Mouse (Mus musculus): Measurements from ENCODE around the gene Ece2. TPM values are rescaled to one million over a fixed set of nuclear protein-coding genes. Genes with fewer than 3 reads are reported as not detected.

The Ece2 gene
- polyA plus RNA-seq, 1 experiment from 2014 or later: 8.5 TPM

DNA sequence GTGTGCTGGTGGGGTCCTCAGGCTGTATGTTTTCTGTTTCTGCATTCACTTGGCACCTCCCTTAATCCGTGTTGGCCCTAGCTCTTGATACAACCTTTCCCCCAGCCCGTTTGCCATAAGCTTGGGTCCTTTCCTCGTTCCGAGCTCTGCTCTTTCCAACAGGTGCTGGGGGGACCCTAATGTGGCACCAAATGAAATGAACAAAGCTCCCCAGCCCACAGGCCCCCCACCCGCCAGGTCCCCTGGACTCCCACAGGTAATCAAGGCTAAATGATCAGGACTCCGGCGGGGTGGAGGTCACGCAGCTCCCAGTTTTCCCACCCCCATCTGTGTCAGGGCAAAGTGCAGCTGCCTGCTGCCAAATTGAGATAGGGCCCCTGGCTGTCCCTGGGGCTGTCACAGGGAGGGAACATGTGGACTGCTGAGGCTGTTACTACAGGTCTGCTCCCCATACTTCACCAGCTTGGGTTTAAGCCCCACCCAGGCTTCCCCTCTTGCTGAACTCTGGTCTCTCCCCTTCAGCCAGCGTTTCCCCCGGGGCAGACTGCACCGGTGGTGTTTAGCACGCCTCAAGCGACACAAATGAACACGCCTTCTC, 44.2 kb downstream of the Ece2 start:
- ATAC-seq (ENCODE audit: low FRiP score): no peak
- peak overlapping the region; percentile 88 for H3K4me3 ChIP-seq (replicated peaks)
- peaks cover 38% of the 10 kb centered on the region for H3K36me3 ChIP-seq (replicated peaks)
- H3K4me2 ChIP-seq: peak overlapping the region; percentile 99
- H3K9me3 ChIP-seq: no peaks in the 10 kb centered on the region
- peaks cover 22% of the 10 kb centered on the region for H3K4me1 ChIP-seq
- H3K9ac ChIP-seq: peak overlapping the region; percentile 97
- peak overlapping the region; percentile 95; the same call in 1 of the 2 replicates for H3K27ac ChIP-seq
- H3K27me3 ChIP-seq: no peaks in the 10 kb centered on the region
- 11% methylated on average over 14 of the region's 14 CpGs for WGBS

GRCm38 (mm10) chr16:20675213-20675612, 45.6 kb downstream of the Ece2 start:
- no peak for ATAC-seq (ENCODE audit: low FRiP score)
- Histone ChIP-seq H3K4me2 (0 out of 2 replicates have a peak overlapping the region, but pooled peaks have one; percentile 99), H3K27me3 (no peaks in the 10 kb centered on the region), H3K36me3 (replicated peaks) (peaks cover 52% of the 10 kb centered on the region), H3K9me3 (no peaks in the 10 kb centered on the region), H3K27ac (no peak overlapping the region), H3K4me3 (replicated peaks) (no peak overlapping the region), H3K4me1 (peaks cover 22% of the 10 kb centered on the region), H3K9ac (no peak overlapping the region)
- WGBS: 92% methylated on average over 6 of the region's 6 CpGs

- no peak for ATAC-seq (ENCODE audit: low FRiP score)
- H3K36me3 ChIP-seq (replicated peaks): peaks cover 67% of the 10 kb centered on the region
- H3K4me1 ChIP-seq: peaks cover 22% of the 10 kb centered on the region
- no peak overlapping the region for H3K27ac ChIP-seq
- no peak overlapping the region for H3K9ac ChIP-seq
- H3K4me2 ChIP-seq: no peak overlapping the region
- WGBS: 91% methylated on average over 4 of the region's 4 CpGs
- H3K9me3 ChIP-seq: no peaks in the 10 kb centered on the region
- H3K27me3 ChIP-seq: no peaks in the 10 kb centered on the region
- H3K4me3 ChIP-seq (replicated peaks): no peak overlapping the region
Observed at GRCm38 (mm10) chr16:20676702-20677101, 47.1 kb downstream of the Ece2 start.

DNA sequence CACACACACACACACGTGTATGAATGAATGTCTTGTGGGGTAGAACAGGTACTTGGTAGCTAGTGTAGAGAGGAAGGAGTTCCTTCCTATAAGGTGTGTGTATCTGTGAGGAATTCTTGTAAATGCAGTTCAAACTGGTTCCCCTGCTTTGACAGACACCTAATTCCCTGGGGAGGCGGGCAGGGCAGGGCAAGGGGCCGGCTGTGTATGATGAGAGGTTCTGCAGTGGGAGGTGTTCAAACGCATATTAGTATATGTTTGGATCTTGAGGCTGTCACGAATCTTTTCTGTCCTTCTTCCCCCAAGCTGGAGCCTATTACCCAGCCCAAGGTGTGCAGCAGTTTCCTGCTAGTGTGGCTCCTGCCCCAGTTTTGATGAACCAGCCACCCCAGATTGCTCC, 47.8 kb downstream of the Ece2 start:
- Histone ChIP-seq H3K4me3 (replicated peaks) (no peak overlapping the region), H3K9ac (no peak overlapping the region), H3K27me3 (no peaks in the 10 kb centered on the region), H3K9me3 (no peaks in the 10 kb centered on the region), H3K36me3 (replicated peaks) (peaks cover 73% of the 10 kb centered on the region), H3K27ac (no peak overlapping the region), H3K4me1 (peaks cover 20% of the 10 kb centered on the region), H3K4me2 (no peak overlapping the region)
- ATAC-seq (ENCODE audit: low FRiP score): no peak
- WGBS: 90% methylated on average over 5 of the region's 5 CpGs

GRCm38 (mm10) chr16:20677974-20678675, 48.5 kb downstream of the Ece2 start:
- ATAC-seq (ENCODE audit: low FRiP score): no peak
- no peaks in the 10 kb centered on the region for H3K9me3 ChIP-seq
- 85% methylated on average over 10 of the region's 10 CpGs for WGBS
- H3K27ac ChIP-seq: no peak overlapping the region
- H3K36me3 ChIP-seq (replicated peaks): peaks cover 81% of the 10 kb centered on the region
- H3K4me2 ChIP-seq: no peak overlapping the region
- H3K4me3 ChIP-seq (replicated peaks): no peak overlapping the region
- peaks cover 20% of the 10 kb centered on the region for H3K4me1 ChIP-seq
- H3K9ac ChIP-seq: no peak overlapping the region
- H3K27me3 ChIP-seq: no peaks in the 10 kb centered on the region

GRCm38 (mm10) chr16:20690774-20691173, 61.1 kb downstream of the Ece2 start:
- 93% methylated on average over 3 of the region's 3 CpGs for WGBS
- peaks cover 63% of the 10 kb centered on the region for H3K36me3 ChIP-seq (replicated peaks)

GRCm38 (mm10) chr16:20691617-20692016, 62.0 kb downstream of the Ece2 start:
- H3K4me3 ChIP-seq (replicated peaks): no peak overlapping the region
- no peaks in the 10 kb centered on the region for H3K9me3 ChIP-seq
- H3K27ac ChIP-seq: no peak overlapping the region
- no peak for ATAC-seq (ENCODE audit: low FRiP score)
- peaks cover 43% of the 10 kb centered on the region for H3K4me1 ChIP-seq
- peaks cover 54% of the 10 kb centered on the region for H3K36me3 ChIP-seq (replicated peaks)
- 93% methylated on average over 1 of the region's 1 CpGs for WGBS
- no peak overlapping the region for H3K9ac ChIP-seq
- no peaks in the 10 kb centered on the region for H3K27me3 ChIP-seq
- H3K4me2 ChIP-seq: no peak overlapping the region

More at GRCm38 (mm10) chr16:20690774-20691173, 61.1 kb downstream of the Ece2 start:
- Histone ChIP-seq H3K4me3 (replicated peaks) (no peak overlapping the region), H3K9ac (no peak overlapping the region), H3K4me1 (peaks cover 35% of the 10 kb centered on the region), H3K27me3 (no peaks in the 10 kb centered on the region), H3K9me3 (no peaks in the 10 kb centered on the region), H3K27ac (no peak overlapping the region), H3K4me2 (no peak overlapping the region)
- no peak for ATAC-seq (ENCODE audit: low FRiP score)

- Histone ChIP-seq H3K9ac (no peak overlapping the region), H3K4me1 (peaks cover 50% of the 10 kb centered on the region), H3K4me2 (peak overlapping the region; percentile 70), H3K9me3 (no peaks in the 10 kb centered on the region), H3K27me3 (no peaks in the 10 kb centered on the region), H3K36me3 (replicated peaks) (peaks cover 46% of the 10 kb centered on the region), H3K4me3 (replicated peaks) (peak overlapping the region; percentile 62; the same call in 1 of the 2 replicates), H3K27ac (peak overlapping the region; percentile 44; the same call in 1 of the 2 replicates)
- ATAC-seq (ENCODE audit: low FRiP score): no peak
- WGBS: 43% methylated on average over 16 of the region's 16 CpGs
Observed at GRCm38 (mm10) chr16:20692241-20692965, 62.8 kb downstream of the Ece2 start.

GRCm38 (mm10) chr16:20693111-20693701, 63.6 kb downstream of the Ece2 start, which contains the start of gene Fam131a:
Fam131a (plus strand) TSS chr16:20693241.
- Histone ChIP-seq H3K9ac (peak within 1 kb of the TSS; percentile 73), H3K4me1 (peaks cover 52% of the 10 kb centered on the region), H3K4me2 (peak within 1 kb of the TSS; percentile 70), H3K36me3 (replicated peaks) (peaks cover 38% of the 10 kb centered on the region), H3K27me3 (no peaks in the 10 kb centered on the region), H3K9me3 (no peaks in the 10 kb centered on the region), H3K4me3 (replicated peaks) (peak within 1 kb of the TSS; percentile 62), H3K27ac (peak within 1 kb of the TSS; percentile 87)
- WGBS: 1% methylated on average over 37 of the region's 37 CpGs
- ATAC-seq (ENCODE audit: low FRiP score): peak; percentile 92

DNA sequence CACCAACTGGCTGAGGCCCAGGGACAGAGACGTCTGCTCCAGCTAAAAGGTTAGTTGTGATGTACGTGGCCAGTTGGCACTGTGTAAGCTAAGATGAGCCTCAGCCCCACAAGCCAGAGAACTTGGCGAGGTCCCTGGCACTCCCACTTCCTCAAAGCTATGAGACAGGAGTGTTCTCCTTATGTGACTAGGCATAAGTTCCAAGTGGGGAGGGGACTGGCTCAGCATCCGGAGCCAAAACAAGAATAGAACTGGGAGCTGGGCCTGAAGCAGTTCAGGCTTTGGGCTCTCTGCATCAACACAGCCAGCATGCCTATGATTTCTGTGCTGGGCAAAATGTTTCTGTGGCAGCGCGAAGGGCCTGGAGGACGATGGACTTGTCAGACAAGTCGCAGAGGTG, 65.2 kb downstream of the Ece2 start:
- Histone ChIP-seq H3K27ac (peak overlapping the region; percentile 50; the same call in 1 of the 2 replicates), H3K4me2 (peak overlapping the region; percentile 70; the same call in 1 of the 2 replicates), H3K9ac (no peak overlapping the region), H3K27me3 (no peaks in the 10 kb centered on the region), H3K36me3 (replicated peaks) (peaks cover 33% of the 10 kb centered on the region), H3K9me3 (no peaks in the 10 kb centered on the region), H3K4me1 (peaks cover 52% of the 10 kb centered on the region), H3K4me3 (replicated peaks) (0 out of 2 replicates have a peak overlapping the region, but pooled peaks have one; percentile 1)
- ATAC-seq (ENCODE audit: low FRiP score): no peak
- WGBS: 80% methylated on average over 8 of the region's 8 CpGs

GRCm38 (mm10) chr16:20695622-20696323, 66.1 kb downstream of the Ece2 start:
- H3K4me3 ChIP-seq (replicated peaks): peak overlapping the region; percentile 45
- H3K9ac ChIP-seq: peak overlapping the region; percentile 61
- H3K9me3 ChIP-seq: no peaks in the 10 kb centered on the region
- peak overlapping the region; percentile 70 for H3K4me2 ChIP-seq
- peaks cover 58% of the 10 kb centered on the region for H3K4me1 ChIP-seq
- ATAC-seq (ENCODE audit: low FRiP score): peak; percentile 87
- H3K27me3 ChIP-seq: no peaks in the 10 kb centered on the region
- H3K36me3 ChIP-seq (replicated peaks): peaks cover 29% of the 10 kb centered on the region
- WGBS: 2% methylated on average over 46 of the region's 46 CpGs
- peak overlapping the region; percentile 78 for H3K27ac ChIP-seq
